Mouse (Mus musculus) mouse trophoblast stem cell (cell line): ENCODE measurements at regions not wholly inside any gene's neighbourhood (a gene's known extent, or its start where the extent isn't known, plus 50 kb on each side); places are given as distances from the start of the nearest gene placed in this dataset.

Experiments
- in situ Hi-C, 2 experiments: fragments of 300-500 bp; cut with MseI, MboI; formaldehyde crosslinking; loops; 2 replicates in 1 of 2; 3 replicates in 1 of 2; pipeline ENCODE4 v1.15.1; 2025

GRCm38 (mm10) chr10:96370547-96371320 is 234.3 kb downstream of the Gm5426 start:
- in situ Hi-C loops = no loop called here

DNA sequence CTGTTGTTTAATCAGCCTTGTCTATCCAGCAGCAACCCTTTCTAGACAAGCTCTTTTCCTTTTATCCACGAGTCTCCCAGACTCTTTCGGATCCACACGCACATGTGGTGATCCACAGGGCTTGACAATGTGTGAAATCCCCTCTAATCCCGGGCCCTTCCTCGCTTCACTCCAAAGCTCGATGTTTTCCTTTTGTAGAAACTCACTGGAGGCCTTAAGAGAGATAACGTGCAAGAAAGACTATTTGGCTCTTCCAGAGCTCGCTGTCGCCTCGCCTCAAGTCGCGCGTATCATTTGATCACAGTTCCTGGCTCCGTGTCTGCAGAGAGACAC is 234.9 kb downstream of the Gm5426 start:
- in situ Hi-C loops = no loop called here

GRCm38 (mm10) chr10:96372616-96373346 is 236.4 kb downstream of the Gm5426 start:
- in situ Hi-C loops = no loop called here

DNA sequence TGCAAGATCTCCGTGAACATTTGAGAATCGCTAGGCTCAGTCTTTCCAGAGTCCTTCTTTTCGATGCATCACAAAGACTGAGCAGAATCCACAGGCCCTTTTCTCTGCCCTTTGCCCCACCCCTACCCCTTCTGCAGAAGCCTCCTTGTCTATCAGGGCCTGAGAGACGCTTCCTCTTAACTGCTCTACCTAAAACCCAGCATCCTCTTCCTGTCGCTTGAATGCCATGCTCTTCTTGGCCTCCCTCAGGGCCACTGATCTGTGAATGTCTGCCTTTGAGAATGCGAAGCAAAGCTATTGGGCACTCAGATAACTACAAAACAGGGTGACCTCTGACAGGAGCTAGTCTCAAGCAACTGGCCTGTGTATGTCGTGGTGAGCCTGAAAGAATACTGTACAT is 237.1 kb downstream of the Gm5426 start:
- in situ Hi-C loops = no loop called here

DNA sequence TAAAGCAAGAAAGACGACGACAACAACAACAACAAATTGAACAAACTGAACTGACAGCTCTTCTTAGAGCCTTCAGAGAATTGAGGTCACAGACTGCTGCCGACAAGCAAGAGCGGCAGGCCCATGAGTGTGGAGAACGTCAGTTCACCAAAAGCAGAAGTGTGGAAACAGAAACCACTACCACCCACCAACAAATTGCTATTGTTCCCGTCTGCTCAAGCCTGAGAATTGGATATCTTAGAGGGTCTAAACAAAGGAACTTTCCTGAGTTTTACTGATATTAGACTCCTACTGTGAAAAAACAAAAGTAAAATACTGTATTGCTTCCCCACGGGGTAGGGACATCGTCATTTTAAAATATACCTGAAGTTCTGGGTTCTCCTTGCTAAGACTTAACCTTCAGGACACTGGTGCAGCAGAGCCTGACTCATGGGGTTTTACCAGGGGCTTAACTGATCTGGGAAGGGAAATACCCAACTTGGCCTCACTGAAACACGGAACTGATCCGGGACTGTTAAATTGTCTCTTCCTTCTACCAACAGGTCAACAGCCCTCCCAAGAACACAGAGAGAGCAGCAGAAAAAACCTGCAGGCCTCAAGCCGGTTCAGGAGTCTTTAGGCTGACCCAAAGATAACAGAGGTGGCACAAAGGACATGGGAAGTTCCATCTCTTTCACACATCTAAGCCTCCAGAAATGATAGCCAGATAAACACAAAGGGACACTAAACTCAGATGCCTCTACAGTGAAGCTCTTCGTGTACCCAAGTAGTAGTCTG is 238.1 kb downstream of the Gm5426 start:
- in situ Hi-C loops = no loop called here

- in situ Hi-C loops = no loop called here
These were observed 238.7 kb downstream of the Gm5426 start for GRCm38 (mm10) chr10:96375070-96375447.

DNA sequence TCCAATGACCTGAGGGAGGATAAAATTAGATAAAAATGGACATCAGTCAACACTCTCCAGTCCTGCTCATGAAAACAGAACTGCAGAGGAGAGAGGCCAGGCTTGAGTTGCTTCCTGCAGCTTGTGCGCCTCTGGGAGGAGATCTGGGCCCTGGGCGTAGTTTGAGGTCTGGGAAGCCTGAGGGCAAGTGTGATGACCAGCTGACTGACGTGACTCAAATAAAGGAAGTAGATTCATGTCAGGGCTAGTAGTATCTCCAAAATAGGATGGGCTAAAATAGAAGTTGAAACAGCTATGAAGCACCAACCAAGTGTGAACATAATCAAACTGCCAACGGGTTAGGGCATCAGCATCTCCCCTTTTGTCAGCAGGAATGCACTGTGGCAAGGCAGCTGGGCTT is 239.3 kb upstream of the Btg1 start:
- in situ Hi-C loops = no loop called here

- in situ Hi-C loops = no loop called here
These were observed 237.6 kb upstream of the Btg1 start for GRCm38 (mm10) chr10:96379016-96379771.

DNA sequence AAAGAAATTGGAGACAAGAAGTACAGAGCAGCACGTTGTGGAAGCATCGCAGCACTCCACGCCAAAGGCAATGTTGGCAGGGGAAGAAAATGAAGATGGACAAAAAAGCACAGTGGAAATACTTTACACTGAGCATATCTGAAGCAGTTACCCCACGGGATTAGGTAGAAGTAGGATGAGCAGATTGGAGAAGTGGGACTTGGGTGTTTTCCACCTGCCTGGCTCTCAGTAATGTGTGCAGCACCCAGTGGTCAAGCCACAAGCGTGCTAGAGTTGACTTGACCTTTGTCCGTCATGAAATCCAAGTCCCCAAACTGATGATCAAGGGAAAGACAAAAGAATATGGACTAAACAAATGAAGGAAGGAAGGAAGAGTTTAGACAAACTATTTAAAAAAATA is 235.1 kb upstream of the Btg1 start:
- in situ Hi-C loops = no loop called here

- in situ Hi-C loops = no loop called here
These were observed 225.1 kb upstream of the Btg1 start for GRCm38 (mm10) chr10:96391748-96392147.

GRCm38 (mm10) chr10:96392836-96393235 is 224.0 kb upstream of the Btg1 start:
- in situ Hi-C loops = no loop called here

GRCm38 (mm10) chr10:96394210-96394609 is 222.6 kb upstream of the Btg1 start:
- in situ Hi-C loops = no loop called here

DNA sequence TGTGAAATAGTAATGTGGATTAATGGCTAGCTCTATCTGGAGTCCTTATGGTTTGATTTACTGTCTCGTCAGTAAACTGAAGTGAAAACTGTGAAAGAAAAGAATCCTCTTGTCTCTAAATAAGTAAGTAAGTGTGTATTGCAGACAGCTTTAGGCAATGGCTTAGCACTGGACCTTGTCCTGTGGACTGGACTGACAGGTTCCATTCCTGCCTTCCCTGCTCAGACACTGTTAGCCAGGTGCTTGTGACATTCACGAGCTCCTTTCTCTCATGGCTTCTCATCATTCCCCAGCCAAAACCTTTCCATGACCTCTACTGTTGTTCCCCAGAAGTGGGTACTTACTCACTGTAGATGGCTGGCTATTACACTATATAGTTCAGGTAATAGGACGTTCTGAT is 221.8 kb upstream of the Btg1 start:
- in situ Hi-C loops = no loop called here

DNA sequence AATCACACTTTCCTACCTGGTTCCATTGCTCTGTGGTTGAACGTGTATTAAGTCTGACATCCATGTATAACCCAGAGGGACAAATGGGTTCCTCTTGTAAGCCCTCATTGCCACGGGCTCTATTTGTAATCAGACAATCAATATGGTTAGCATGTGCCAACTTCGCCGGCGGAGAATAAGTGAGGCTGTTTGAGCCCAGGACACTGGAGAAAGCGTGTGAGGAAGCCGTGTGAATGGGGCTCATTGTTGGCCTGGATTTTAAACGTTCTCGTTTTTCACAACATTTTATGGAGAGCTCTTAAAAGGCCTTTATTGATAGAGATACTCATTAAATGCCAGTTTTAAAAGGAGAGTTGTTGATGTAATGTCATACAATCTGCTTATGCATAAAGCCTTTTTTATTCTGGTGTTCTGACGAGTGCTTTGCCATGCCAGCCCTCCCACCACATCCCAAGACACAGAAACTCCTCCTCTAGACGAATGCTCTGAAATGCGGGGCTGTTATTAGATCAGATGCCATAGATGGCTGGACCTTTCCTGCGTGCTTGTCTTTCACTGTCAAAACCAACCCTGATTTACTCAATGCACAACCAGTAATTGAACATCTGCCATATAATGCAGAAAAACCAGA is 218.8 kb upstream of the Btg1 start:
- in situ Hi-C loops = no loop called here

DNA sequence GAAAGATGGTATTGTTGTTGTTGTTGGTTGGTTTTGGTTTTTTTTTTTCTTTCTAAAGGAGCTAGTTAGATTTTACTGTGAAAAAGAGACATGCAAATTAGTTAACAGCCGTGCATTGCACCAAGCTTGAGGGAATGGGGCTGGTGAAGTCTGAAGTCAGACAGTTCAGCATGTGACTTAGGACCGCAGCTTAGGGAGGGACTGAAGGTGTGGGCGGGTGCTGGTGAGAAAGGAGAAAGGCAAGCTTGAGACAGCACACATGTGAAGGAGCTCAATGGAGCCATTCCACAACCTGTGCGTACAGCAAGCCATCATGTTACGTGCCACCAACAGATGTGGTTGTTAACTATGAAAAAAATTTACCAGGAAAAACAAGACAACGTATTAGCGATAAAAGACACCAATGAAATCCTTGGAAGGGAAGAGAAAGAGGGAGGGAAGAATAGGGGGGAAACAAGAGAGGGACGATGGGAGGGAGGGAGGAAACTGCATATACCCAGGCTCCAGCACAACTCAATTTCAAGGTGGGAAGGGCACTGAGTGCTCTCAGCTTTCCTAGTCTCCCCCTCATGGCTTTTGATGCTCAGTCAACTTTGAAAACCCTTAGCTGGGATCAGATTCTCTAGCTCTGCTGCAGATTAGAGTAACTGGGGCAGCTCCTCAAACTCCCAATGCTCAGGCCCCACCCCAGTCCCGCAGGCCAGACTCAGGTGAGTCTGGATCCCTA is 218.1 kb upstream of the Btg1 start:
- in situ Hi-C loops = no loop called here

DNA sequence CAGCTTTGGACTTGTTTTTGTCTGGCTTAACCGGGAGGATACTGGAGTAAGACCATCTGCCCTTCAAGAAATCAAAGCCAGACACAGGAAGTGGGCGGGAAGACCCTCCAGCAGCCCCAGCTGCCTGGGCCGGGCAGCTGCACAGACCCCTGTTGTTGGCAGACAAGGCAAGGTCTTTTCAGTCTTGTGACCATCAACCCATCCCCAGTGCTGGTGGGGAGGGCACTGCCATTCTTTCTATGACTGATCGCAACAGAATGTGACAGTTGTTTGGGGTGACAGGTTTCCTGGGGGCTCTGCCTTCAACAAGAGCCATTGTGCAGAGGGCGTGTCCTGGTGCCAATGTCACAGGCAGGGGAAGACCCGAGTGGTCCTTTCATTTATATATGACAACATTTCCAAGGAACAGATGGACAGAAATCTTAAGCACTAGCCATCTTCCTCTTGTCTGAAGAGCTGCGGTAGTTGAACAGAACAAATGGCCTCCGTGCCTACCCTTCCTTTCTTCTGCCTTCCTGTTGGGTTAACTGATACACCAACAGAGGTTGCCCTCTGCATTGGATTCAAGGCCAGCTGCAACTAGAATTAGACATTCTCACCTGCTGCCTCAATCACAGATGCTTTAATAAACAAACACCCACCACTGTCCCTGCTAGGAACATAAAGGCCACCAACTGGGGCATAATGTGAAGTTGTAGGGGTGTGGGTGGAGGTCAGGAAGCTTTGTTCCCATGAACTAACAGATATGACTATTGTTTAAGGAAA is 217.0 kb upstream of the Btg1 start:
- in situ Hi-C loops = no loop called here

DNA sequence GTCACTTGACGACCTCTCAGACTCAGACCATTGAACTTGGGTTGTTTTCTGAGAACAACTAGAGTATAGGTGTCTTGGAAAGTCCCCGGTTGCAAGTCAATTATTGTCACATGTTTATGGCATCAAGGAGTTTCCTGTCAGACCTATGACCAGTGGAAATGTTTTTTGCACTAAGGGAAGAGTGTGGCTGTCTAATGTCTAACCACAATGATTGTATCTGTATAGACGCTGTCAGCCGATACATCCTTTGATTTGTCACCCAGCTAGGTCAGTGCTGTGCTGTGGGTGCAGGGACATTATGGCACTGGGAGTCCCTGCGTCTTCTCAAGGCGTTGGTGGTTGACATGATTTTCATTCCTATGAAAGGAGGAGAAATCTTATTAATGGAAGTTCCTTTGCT is 216.0 kb upstream of the Btg1 start:
- in situ Hi-C loops = no loop called here

- in situ Hi-C loops = no loop called here
These were observed 210.5 kb upstream of the Btg1 start for GRCm38 (mm10) chr10:96406306-96406705.

GRCm38 (mm10) chr10:96407846-96408245 is 209.0 kb upstream of the Btg1 start:
- in situ Hi-C loops = no loop called here

- in situ Hi-C loops = no loop called here
These were observed 208.6 kb upstream of the Btg1 start for GRCm38 (mm10) chr10:96408250-96408649.
